Mouse (Mus musculus) adrenal gland, postnatal 36 days (tissue): ENCODE data around the gene Ptcd3. TPM values are rescaled to one million over a fixed set of nuclear protein-coding genes. Genes with fewer than 3 reads are reported as not detected.

Experiments
- DNase-seq, 2 experiments: peaks; one replicate each; pipeline ENCODE4 v3.0.0; 2021; ENCODE audit warnings: mixed read lengths in 1 of 2
- total RNA-seq, 2 experiments: library from RNA; stranded (reverse); gene quantifications; 2 replicates each; pipeline ENCODE4 v1.2.3; 2021

Ptcd3 gene
- total RNA-seq, 2 experiments from 2014 or later = 91.6 to 98.1 TPM

DNA sequence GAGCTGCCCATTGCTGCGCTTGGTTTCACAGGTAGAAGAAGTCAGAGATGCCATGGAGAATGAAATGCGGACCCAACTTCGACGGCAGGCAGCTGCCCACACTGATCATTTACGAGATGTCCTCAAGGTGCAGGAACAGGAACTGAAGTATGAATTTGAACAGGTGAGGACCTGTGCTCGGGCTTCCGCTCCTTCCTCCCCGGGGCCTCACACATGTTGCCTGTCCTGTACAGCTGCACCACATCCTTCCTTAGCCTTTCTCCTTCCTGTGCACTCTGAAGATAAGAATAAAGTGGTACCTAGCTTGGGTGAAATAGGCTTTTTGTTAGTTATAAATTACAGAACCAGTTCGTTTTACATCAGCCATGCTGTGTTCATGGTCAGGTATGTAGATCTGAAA, 37.2 kb downstream of the Ptcd3 start:
- DNase-seq = no peak

DNA sequence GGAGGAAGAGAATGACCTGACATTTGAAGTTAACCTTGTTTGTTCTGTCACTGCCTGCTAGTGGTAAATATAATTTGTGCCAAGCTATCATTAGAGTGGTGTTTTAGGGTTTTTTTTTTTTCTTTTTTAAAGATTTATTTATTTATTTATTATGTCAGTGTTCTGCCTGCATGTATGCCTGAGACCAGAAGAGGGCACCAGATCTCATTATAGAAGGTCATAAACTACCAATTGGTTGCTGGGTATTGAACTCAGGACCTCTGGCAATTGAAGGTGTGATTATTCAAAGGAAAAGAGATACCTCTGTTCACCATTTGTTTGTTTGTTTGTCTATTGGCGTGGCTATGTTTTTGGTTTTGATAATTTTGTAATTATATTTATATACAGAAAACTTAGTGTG, 39.7 kb downstream of the Ptcd3 start:
- DNase-seq = no peak

GRCm38 (mm10) chr6:71867751-71868150, 40.8 kb downstream of the Ptcd3 start:
- no peak for DNase-seq

DNA sequence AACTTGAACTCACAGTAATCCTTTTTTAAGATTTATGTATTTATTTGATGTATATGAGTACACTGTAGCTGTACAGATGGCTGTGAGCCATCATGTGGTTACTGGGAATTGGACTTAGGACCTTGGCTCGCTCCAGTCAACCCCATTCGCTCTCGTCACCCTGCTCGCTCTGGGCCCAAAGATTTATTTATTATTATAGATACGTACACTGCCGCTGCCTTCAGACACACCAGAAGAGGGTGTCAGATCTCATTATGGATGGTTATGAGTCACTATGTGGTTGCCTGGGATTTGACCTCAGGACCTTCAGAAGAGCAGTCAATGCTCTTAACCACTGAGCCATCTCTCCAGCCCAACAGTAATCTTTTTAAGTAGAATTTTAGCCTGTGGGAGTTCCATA, 61.6 kb downstream of the Ptcd3 start:
- peak; percentile 22 to 38 for DNase-seq

DNA sequence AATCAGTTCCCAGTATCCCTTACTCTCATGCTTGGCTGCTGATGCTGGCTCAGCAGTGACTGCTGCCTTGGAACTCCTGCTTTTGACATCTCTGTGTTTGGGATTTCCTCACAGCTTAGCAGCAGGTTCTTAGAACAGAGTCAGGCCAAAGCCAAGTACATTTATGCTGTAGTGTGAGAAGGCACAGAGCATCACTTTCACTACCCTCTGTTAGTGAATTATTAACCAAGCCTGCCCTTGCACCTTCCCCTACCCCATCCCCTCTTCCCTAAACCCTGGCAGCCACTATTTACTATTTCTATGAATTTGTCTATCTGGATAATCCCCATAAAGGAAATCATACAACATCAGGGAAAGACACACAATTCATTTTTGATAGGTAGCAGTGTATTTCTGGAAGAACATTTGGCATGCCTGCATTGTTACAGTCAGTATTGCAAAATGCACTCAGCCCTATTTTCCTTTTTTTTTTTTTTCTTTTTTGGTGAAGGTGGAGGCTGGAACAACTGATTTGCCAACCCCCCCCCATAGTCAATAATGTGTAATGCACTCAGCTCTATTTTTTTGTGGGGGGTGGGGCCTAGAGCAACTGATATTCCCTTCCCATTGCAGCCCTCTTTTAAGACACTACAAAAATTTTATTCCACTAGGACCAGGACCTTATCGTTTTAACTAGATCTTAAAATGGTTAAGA, 67.8 kb downstream of the Ptcd3 start:
- DNase-seq = no peak

- no peak for DNase-seq
Measured at GRCm38 (mm10) chr6:71839815-71840214, 68.7 kb downstream of the Ptcd3 start.

- DNase-seq = no peak
Measured at GRCm38 (mm10) chr6:71836811-71837210, 71.7 kb downstream of the Ptcd3 start.

GRCm38 (mm10) chr6:71831581-71831960, 77.0 kb downstream of the Ptcd3 start:
- DNase-seq = peak; percentile 96

DNA sequence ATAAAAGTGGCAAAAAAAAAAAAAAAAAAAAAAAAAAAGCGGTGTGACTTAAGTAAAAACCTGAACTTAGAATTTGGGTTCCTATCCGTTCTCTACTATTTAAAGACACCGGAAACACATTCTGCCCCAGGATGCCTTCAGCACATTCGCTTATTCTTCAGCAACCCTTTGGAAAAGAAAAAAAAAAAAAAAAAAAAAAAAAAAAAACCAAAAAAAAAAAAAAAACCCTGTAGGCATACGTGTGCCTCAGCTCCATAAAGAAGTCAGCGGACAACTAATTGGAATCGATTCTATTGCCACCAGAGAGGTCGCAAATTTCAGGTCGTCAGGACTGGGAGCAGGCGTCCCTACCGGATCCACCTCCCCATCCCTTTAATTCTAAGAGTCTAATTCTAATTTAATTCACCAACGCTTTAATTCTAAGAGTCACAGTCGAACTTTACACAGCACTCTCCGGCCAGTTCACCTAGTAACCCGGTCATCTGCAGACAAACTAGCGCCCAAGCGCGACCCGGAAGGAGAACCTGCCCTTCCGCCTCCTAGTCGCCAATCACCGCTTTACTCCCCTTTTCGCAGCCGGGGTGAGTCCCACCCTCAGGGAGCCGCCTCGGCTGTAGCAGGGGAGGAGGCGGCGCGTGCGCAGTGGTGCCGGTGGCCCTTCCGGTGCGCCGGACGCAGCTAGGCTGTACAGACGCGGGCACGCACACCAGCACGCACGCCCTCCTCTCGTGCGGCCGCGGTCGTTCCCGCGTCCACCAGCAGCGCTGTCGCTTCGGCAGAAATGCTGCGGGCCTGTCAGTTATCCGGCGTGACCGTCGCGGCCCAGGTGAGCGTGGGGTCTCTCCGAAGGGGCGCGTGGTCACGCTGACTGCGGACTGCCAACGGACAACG, 77.6 kb downstream of the Ptcd3 start, which contains the start of gene Immt:
Gene Immt, plus strand, starts transcription at position 642 of the 891 bp plus-strand sequence.
- peak; percentile 99 for DNase-seq

Other genes with a start within 250 kb of the Ptcd3 start
- 1 to 10 TPM; 5.0 to 7.1 TPM for gene Reep1, start 201.2 kb downstream of the Ptcd3 start, total RNA-seq
- gene Mrpl35, start 81.8 kb downstream of the Ptcd3 start, total RNA-seq = 10 to 100 TPM; 42.4 to 43.1 TPM
- gene Immt, start 77.4 kb downstream of the Ptcd3 start, total RNA-seq = 100 to 1,000 TPM; 286 to 364 TPM
- gene Polr1a, start 303 bp upstream of the Ptcd3 start, total RNA-seq = 10 to 100 TPM; 71.2 to 75.2 TPM
- 100 to 1,000 TPM; 109 to 295 TPM for gene St3gal5, start 188.8 kb upstream of the Ptcd3 start, total RNA-seq